Mouse (Mus musculus) liver, adult 2 months (tissue): ENCODE results near the gene Qrsl1. TPM values are rescaled to one million over a fixed set of nuclear protein-coding genes. Genes with fewer than 3 reads are reported as not detected.

Experiments used
- DNase-seq: peaks from one replicate; pipeline ENCODE4 v3.0.0-alpha.2; 2011; ENCODE audit warnings: low read depth, low spot score; ENCODE audit errors: extremely low read depth
- H3K27ac ChIP-seq: fragments of 200-500 bp; replicated peaks from 2 replicates; pipeline ENCODE4 v1.5.1; 2012; ENCODE audit warnings: low read depth, mild to moderate bottlenecking, control low read depth, inconsistent platforms, low read length; ENCODE audit not compliant: insufficient read depth
- H3K27me3 ChIP-seq: fragments of 200-500 bp; 2 replicates; pipeline ENCODE4 v1.6.1; 2012; ENCODE audit warnings: mild to moderate bottlenecking, moderate library complexity, low read length, inconsistent platforms; ENCODE audit not compliant: control insufficient read depth, insufficient read depth
- H3K36me3 ChIP-seq: fragments of 200-500 bp; 2 replicates; pipeline ENCODE4 v1.6.1; 2012; ENCODE audit warnings: low read length, inconsistent platforms; ENCODE audit not compliant: control insufficient read depth, insufficient read depth
- H3K4me1 ChIP-seq: fragments of 200-500 bp; 2 replicates; pipeline ENCODE4 v1.6.1; 2011; ENCODE audit warnings: low read length; ENCODE audit not compliant: control insufficient read depth, insufficient read depth
- H3K4me3 ChIP-seq: fragments of 200-500 bp; 2 replicates; pipeline ENCODE4 v1.5.1; 2011; ENCODE audit warnings: low read depth, mild to moderate bottlenecking, control low read depth, low read length, moderate library complexity; ENCODE audit not compliant: insufficient read depth
- H3K79me2 ChIP-seq: fragments of 200-500 bp; 2 replicates; pipeline ENCODE4 v1.6.1; 2012; ENCODE audit warnings: inconsistent platforms, mild to moderate bottlenecking, low read length, moderate library complexity; ENCODE audit not compliant: control insufficient read depth, insufficient read depth
- H3K9ac ChIP-seq: fragments of 200-500 bp; 2 replicates; pipeline ENCODE4 v1.6.1; 2012; ENCODE audit warnings: low read depth, mild to moderate bottlenecking, control low read depth, inconsistent platforms, low read length
- CTCF ChIP-seq: fragments of 200-500 bp; IDR thresholded peaks from 2 replicates; pipeline ENCODE4 v1.5.1; 2011; ENCODE audit warnings: low read depth, low read length, control low read depth
- POLR2A ChIP-seq: fragments of 200-500 bp; IDR thresholded peaks from 2 replicates; pipeline ENCODE4 v1.6.1; 2011; ENCODE audit warnings: low read length, control low read depth; ENCODE audit not compliant: insufficient read depth; ENCODE audit errors: extremely low read depth
- WGBS: fragments of 180-500 bp; shearing (Covaris S2); methylation state at CpG from one replicate; pipeline ENCODE4 v1.1.7; 2018; 5-methylcytosine and 5-hydroxymethylcytosine counted together
- polyA plus RNA-seq: library from polyadenylated mRNA; depleted of rRNA; stranded (reverse); fragments of >200 nt; gene quantifications from 2 replicates; pipeline ENCODE4 v1.2.3, GENCODE M21; 2012; rRNA removed
- total RNA-seq: library from RNA; depleted of rRNA; stranded (reverse); fragments of >200 nt; gene quantifications from 2 replicates; pipeline ENCODE4 v1.2.3, GENCODE M21; 2014; rRNA removed

Gene Qrsl1
- total and polyA plus RNA-seq, 2 experiments: 3.1 to 5.9 TPM

- no peaks in the 10 kb centered on the region for H3K79me2 ChIP-seq
- H3K4me3 ChIP-seq: no peak overlapping the region
- H3K9ac ChIP-seq: no peak overlapping the region
- no peak overlapping the region for H3K27ac ChIP-seq
- H3K4me1 ChIP-seq: no peaks in the 10 kb centered on the region
- WGBS: 91% methylated on average over 3 of the region's 3 CpGs
- no peak for DNase-seq
- no peaks in the 10 kb centered on the region for H3K27me3 ChIP-seq
- TF ChIP-seq CTCF (no peak), POLR2A (no peak)
- H3K36me3 ChIP-seq: no peaks in the 10 kb centered on the region
These were observed 76.8 kb downstream of the Qrsl1 start for GRCm38 (mm10) chr10:43824713-43825112.

Other genes with a start within 250 kb of the Qrsl1 start
- 9.5 and 12.8 TPM in 2 replicates for gene Rtn4ip1, start 62 bp upstream of the Qrsl1 start, total RNA-seq
- gene Rtn4ip1, start 62 bp upstream of the Qrsl1 start, polyA plus RNA-seq: 13.8 and 15.0 TPM in 2 replicates
- gene Crybg1, start 247.1 kb upstream of the Qrsl1 start, total RNA-seq: 11.6 and 13.0 TPM in 2 replicates
- 3.2 TPM in 2 replicates for gene Crybg1, start 247.1 kb upstream of the Qrsl1 start, polyA plus RNA-seq